Mouse (Mus musculus): ENCODE data around the gene Nsg2. TPM values are rescaled to one million over a fixed set of nuclear protein-coding genes. Genes with fewer than 3 reads are reported as not detected.

The Nsg2 gene
- polyA plus RNA-seq, 1 experiment, result 12.5 TPM

- no peak for TF ChIP-seq GATA1 (IDR thresholded peaks at IDR 0.05; ENCODE audit: borderline replicate concordance, low read length)
- no peak for TF ChIP-seq FLI1 (IDR thresholded peaks at IDR 0.05; ENCODE audit: low read length)
- Histone ChIP-seq H3K4me1 (peaks cover 6% of the 10 kb centered on the region), H3K27me3 (replicated peaks) (peaks cover 33% of the 10 kb centered on the region), H3K4me3 (replicated peaks) (no peak overlapping the region), H3K36me3 (replicated peaks; ENCODE audit: low read length) (no peaks in the 10 kb centered on the region), H3K9me3 (no peaks in the 10 kb centered on the region)
These were observed 68.7 kb downstream of the Nsg2 start for GRCm38 (mm10) chr11:32068736-32069490.

- Histone ChIP-seq H3K27me3 (replicated peaks) (peaks cover 25% of the 10 kb centered on the region), H3K36me3 (replicated peaks; ENCODE audit: low read length) (no peaks in the 10 kb centered on the region), H3K9me3 (no peaks in the 10 kb centered on the region)
These were observed 74.9 kb downstream of the Nsg2 start for GRCm38 (mm10) chr11:32075163-32075562.

DNA sequence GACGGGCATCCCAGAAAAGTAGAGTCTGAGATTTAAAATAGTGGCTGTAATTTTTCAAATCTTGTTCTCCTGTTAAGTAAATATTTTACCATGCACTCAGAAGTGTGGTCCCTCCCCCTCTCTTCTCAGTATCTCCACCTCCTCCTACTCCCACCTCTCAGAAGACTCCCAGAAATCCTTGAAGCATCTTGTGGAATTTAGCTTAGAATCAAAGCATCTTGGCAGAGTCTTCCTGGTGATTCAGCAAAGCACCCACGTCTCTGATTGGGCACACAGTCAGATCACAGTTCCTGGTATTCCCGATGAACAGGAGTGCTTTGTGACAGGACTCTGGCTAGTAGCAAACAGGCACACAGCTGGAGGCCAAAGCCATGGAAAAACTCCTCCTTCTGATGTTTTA lies 83.2 kb downstream of the Nsg2 start:
- H3K9me3 ChIP-seq, result no peaks in the 10 kb centered on the region

More at GRCm38 (mm10) chr11:32075163-32075562, 74.9 kb downstream of the Nsg2 start:
- Histone ChIP-seq H3K4me1 (no peaks in the 10 kb centered on the region), H3K4me3 (replicated peaks) (no peak overlapping the region)
- TF ChIP-seq GATA1 (IDR thresholded peaks at IDR 0.05; ENCODE audit: borderline replicate concordance, low read length), result no peak
- no peak for TF ChIP-seq FLI1 (IDR thresholded peaks at IDR 0.05; ENCODE audit: low read length)

GRCm38 (mm10) chr11:32086525-32086924 lies 86.3 kb downstream of the Nsg2 start:
- no peaks in the 10 kb centered on the region for H3K9me3 ChIP-seq
- no peaks in the 10 kb centered on the region for H3K36me3 ChIP-seq (replicated peaks; ENCODE audit: low read length)
- TF ChIP-seq GATA1 (IDR thresholded peaks at IDR 0.05; ENCODE audit: borderline replicate concordance, low read length) (no peak), FLI1 (IDR thresholded peaks at IDR 0.05; ENCODE audit: low read length) (no peak)
- H3K27me3 ChIP-seq (replicated peaks), result peaks cover 44% of the 10 kb centered on the region
- peaks cover 17% of the 10 kb centered on the region for H3K4me1 ChIP-seq
- no peak overlapping the region for H3K4me3 ChIP-seq (replicated peaks)

More for the DNA sequence above, 83.2 kb downstream of the Nsg2 start:
- Histone ChIP-seq H3K4me3 (replicated peaks) (no peak overlapping the region), H3K27me3 (replicated peaks) (peaks cover 46% of the 10 kb centered on the region), H3K4me1 (peaks cover 25% of the 10 kb centered on the region), H3K36me3 (replicated peaks; ENCODE audit: low read length) (no peaks in the 10 kb centered on the region)
- no peak for TF ChIP-seq FLI1 (IDR thresholded peaks at IDR 0.05; ENCODE audit: low read length)
- no peak for TF ChIP-seq GATA1 (IDR thresholded peaks at IDR 0.05; ENCODE audit: borderline replicate concordance, low read length)

- TF ChIP-seq GATA1 (IDR thresholded peaks at IDR 0.05; ENCODE audit: borderline replicate concordance, low read length) (no peak), FLI1 (IDR thresholded peaks at IDR 0.05; ENCODE audit: low read length) (no peak)
- Histone ChIP-seq H3K27me3 (replicated peaks) (peaks cover 47% of the 10 kb centered on the region), H3K9me3 (no peaks in the 10 kb centered on the region), H3K36me3 (replicated peaks; ENCODE audit: low read length) (no peaks in the 10 kb centered on the region), H3K4me1 (peaks cover 12% of the 10 kb centered on the region), H3K4me3 (replicated peaks) (no peak overlapping the region)
These were observed 87.1 kb downstream of the Nsg2 start for GRCm38 (mm10) chr11:32087376-32087775.

DNA sequence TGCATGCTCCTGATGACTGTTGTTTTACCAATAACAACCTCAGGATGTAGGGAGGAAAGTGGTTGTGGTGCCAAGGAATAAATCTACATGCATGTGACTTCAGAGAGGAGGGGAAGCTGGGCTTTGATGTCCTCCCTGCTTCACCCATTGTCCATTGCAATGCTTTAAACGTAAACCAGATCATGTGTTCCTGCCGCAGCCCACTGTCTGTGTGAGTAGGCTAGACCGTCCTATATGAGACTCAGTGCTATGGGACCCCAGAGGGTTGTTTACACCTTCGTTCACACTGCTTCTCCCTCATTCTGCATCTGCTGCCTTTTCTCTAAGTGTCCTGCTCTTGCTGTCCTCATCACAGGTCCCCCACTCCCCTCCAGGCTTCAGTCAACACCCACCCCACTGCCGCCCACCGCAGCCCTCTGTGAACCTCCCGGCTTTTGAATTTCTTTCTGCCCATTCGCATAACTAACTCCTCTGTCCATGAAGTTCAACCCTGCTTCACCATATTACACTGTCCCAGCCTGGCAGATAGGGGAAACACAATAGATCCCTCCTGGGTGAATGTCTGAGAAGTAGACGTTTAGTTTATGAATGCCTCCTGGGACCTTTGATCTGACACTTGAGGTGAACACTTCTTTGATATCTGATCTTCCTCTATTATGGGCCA lies 87.6 kb downstream of the Nsg2 start:
- H3K4me1 ChIP-seq, result peaks cover 9% of the 10 kb centered on the region
- H3K4me3 ChIP-seq (replicated peaks), result no peak overlapping the region
- TF ChIP-seq FLI1 (IDR thresholded peaks at IDR 0.05; ENCODE audit: low read length), result no peak
- TF ChIP-seq GATA1 (IDR thresholded peaks at IDR 0.05; ENCODE audit: borderline replicate concordance, low read length), result no peak
- H3K27me3 ChIP-seq (replicated peaks), result peaks cover 45% of the 10 kb centered on the region
- no peaks in the 10 kb centered on the region for H3K36me3 ChIP-seq (replicated peaks; ENCODE audit: low read length)
- no peaks in the 10 kb centered on the region for H3K9me3 ChIP-seq

DNA sequence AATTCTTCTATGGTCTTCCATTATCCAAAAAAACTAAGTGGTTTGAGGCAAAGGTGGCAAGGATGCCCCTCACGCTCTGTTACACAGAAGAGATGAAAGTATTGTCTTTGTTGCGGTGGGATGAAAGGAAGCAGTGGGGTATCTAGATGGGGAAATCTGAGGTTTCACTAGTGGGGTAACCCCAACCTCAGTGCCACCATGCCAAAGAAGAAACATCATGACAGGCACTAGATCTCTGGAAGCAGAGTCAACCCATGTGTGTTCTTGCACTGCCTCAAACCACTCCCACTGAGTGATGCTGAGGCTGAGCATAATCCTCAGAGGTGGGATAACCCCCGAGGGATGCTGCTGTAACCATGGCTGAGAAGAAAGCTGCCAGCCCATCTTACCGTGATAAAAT lies 95.5 kb downstream of the Nsg2 start:
- H3K9me3 ChIP-seq, result 0 out of 2 replicates have a peak, but pooled peaks cover 2% of the 10 kb centered on the region
- no peak for TF ChIP-seq GATA1 (IDR thresholded peaks at IDR 0.05; ENCODE audit: borderline replicate concordance, low read length)
- no peak for TF ChIP-seq FLI1 (IDR thresholded peaks at IDR 0.05; ENCODE audit: low read length)

GRCm38 (mm10) chr11:32096346-32096745 lies 96.1 kb downstream of the Nsg2 start:
- peaks cover 4% of the 10 kb centered on the region; the same call in 1 of the 2 replicates for H3K4me1 ChIP-seq
- H3K9me3 ChIP-seq, result 0 out of 2 replicates have a peak, but pooled peaks cover 2% of the 10 kb centered on the region
- TF ChIP-seq FLI1 (IDR thresholded peaks at IDR 0.05; ENCODE audit: low read length) (no peak), GATA1 (IDR thresholded peaks at IDR 0.05; ENCODE audit: borderline replicate concordance, low read length) (no peak)
- H3K27me3 ChIP-seq (replicated peaks), result peaks cover 28% of the 10 kb centered on the region
- H3K4me3 ChIP-seq (replicated peaks), result no peak overlapping the region
- no peaks in the 10 kb centered on the region for H3K36me3 ChIP-seq (replicated peaks; ENCODE audit: low read length)

More for the DNA sequence above, 95.5 kb downstream of the Nsg2 start:
- Histone ChIP-seq H3K27me3 (replicated peaks) (peaks cover 26% of the 10 kb centered on the region), H3K4me3 (replicated peaks) (no peak overlapping the region), H3K4me1 (peaks cover 4% of the 10 kb centered on the region; the same call in 1 of the 2 replicates), H3K36me3 (replicated peaks; ENCODE audit: low read length) (no peaks in the 10 kb centered on the region)

DNA sequence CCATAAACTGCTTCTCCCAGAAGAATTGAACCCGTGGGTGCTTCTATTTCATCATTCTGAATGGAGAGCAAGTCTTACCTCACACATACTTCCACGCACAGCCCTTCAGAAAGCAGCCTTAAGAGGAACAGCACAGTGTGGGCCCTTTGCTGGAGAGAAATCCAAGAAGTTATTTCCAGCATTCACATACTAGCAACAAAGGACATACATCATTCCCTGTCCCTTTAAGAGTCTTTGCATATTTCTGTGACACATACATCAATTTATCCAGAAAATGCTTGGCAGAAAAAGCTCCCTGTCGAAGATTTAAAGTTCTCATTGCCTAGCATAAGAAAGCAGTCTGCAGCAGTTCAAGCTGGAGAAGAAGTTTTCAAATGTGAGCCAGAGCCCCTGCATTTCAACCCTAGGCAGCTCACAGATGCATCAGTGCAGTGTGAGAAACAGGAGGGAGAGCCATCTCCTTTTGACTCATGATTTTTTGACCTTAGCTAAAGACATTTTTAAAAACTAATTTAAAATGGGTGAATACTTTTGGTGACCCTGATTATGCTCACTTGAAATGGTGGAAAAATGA lies 100.9 kb downstream of the Nsg2 start:
- no peak for TF ChIP-seq FLI1 (IDR thresholded peaks at IDR 0.05; ENCODE audit: low read length)
- no peak for TF ChIP-seq GATA1 (IDR thresholded peaks at IDR 0.05; ENCODE audit: borderline replicate concordance, low read length)
- Histone ChIP-seq H3K36me3 (replicated peaks; ENCODE audit: low read length) (no peaks in the 10 kb centered on the region), H3K27me3 (replicated peaks) (peaks cover 38% of the 10 kb centered on the region), H3K4me1 (peaks cover 4% of the 10 kb centered on the region; the same call in 1 of the 2 replicates), H3K9me3 (peaks cover 3% of the 10 kb centered on the region; the same call in 1 of the 2 replicates), H3K4me3 (replicated peaks) (no peak overlapping the region)
